Mouse (Mus musculus): ENCODE measurements around the gene Tpst2. TPM values are rescaled to one million over a fixed set of nuclear protein-coding genes. Genes with fewer than 3 reads are reported as not detected.

Gene Tpst2
- polyA plus RNA-seq, 1 experiment from 2014 or later, result 68.7 TPM

DNA sequence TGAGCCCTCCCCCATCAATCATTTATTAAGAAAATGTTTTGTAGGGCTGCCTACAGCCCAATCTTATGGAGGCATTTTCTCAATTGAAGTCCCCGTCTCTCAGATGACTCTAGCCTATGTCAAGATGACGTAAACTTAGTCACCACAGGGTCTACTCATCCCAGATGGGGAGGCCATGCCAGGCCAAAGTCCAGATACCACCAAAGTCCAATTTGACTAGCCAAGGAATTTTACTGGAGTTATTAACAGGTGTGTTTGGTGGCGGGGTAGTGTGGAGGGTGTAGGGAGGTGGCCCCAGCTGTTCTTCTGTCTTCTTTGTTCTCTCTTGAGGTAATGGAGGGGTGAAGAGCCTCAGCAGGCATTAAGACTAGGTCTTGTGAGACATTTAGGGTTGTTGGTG, 83.6 kb downstream of the Tpst2 start:
- no peak for ATAC-seq (ENCODE audit: low FRiP score, low TSS enrichment)
- peaks cover 42% of the 10 kb centered on the region for H3K36me3 ChIP-seq (ENCODE audit: insufficient read depth, low read length)
- no peak overlapping the region for H3K4me2 ChIP-seq (replicated peaks; ENCODE audit: low read depth, low read length)
- H3K4me1 ChIP-seq (ENCODE audit: insufficient read depth, low read length), result no peaks in the 10 kb centered on the region
- no peak overlapping the region for H3K4me3 ChIP-seq (ENCODE audit: low read length)
- H3K27me3 ChIP-seq (ENCODE audit: insufficient read depth, low read length), result no peaks in the 10 kb centered on the region
- H3K9me3 ChIP-seq (ENCODE audit: low read length), result no peaks in the 10 kb centered on the region; the same call in 1 of the 2 replicates
- H3K9ac ChIP-seq (replicated peaks; ENCODE audit: low read length), result no peak overlapping the region
- 86% methylated on average over 3 of the region's 3 CpGs for WGBS
- H3K27ac ChIP-seq (ENCODE audit: low read length), result no peak overlapping the region

DNA sequence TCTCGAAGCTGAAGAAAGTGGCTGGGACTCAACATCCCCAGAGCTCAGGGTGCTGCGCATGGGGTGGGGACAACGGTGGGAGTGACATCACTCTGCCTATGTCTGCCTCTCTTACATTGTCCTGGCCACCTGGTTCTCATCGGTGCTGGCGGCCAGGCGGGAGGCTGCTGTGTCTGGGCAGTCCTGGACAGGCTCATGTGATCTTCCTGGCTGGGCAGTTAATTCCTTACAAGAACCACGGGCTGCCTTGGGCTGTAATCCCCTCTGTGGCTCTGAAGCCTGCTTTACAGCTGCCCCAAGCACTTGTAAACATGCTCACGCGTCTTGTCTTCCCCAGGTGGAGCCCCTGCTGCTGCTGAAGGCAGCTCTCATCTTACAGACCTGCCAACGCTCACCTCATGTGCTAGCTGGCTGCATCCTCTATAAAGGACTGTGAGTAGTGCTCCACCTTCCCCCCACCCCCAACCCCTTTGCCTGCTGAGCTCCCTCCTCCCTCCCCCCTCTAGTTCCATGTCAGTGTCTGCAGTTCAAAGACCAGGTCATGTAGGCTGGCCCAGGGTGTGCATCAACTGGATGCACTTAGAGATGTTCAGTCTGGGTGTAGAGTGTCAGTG, 87.8 kb downstream of the Tpst2 start:
- no peak overlapping the region for H3K27ac ChIP-seq (ENCODE audit: low read length)
- H3K27me3 ChIP-seq (ENCODE audit: insufficient read depth, low read length), result no peaks in the 10 kb centered on the region
- WGBS, result 70% methylated on average over 10 of the region's 10 CpGs
- ATAC-seq (ENCODE audit: low FRiP score, low TSS enrichment), result no peak
- no peak overlapping the region for H3K4me2 ChIP-seq (replicated peaks; ENCODE audit: low read depth, low read length)
- no peaks in the 10 kb centered on the region for H3K4me1 ChIP-seq (ENCODE audit: insufficient read depth, low read length)
- H3K4me3 ChIP-seq (ENCODE audit: low read length), result no peak overlapping the region
- peaks cover 42% of the 10 kb centered on the region for H3K36me3 ChIP-seq (ENCODE audit: insufficient read depth, low read length)
- H3K9ac ChIP-seq (replicated peaks; ENCODE audit: low read length), result no peak overlapping the region
- H3K9me3 ChIP-seq (ENCODE audit: low read length), result no peaks in the 10 kb centered on the region; the same call in 1 of the 2 replicates

Other genes starting within 250 kb of the Tpst2 start
- gene Cryba4, start 24.2 kb upstream of the Tpst2 start, polyA plus RNA-seq (2015; fragmentation: Nextera tagmentation; extraction: Ambion mirVana), result 0.58 and 0.81 TPM in 2 replicates
- gene Crybb1, start 20.9 kb upstream of the Tpst2 start, polyA plus RNA-seq (2015; fragmentation: Nextera tagmentation; extraction: Ambion mirVana), result 2.7 and 4.0 TPM in 2 replicates
- 36.7 and 37.8 TPM in 2 replicates for gene Tfip11, start 49.7 kb downstream of the Tpst2 start, polyA plus RNA-seq (2015; fragmentation: Nextera tagmentation; extraction: Ambion mirVana)
- 44.8 and 47.0 TPM in 2 replicates for gene Srrd, start 66.3 kb downstream of the Tpst2 start, polyA plus RNA-seq (2015; fragmentation: Nextera tagmentation; extraction: Ambion mirVana)
- gene Hps4, start 66.4 kb downstream of the Tpst2 start, polyA plus RNA-seq (2015; fragmentation: Nextera tagmentation; extraction: Ambion mirVana), result 36.8 TPM in 2 replicates
- gene Gm6583, start 79.3 kb downstream of the Tpst2 start, polyA plus RNA-seq (2015; fragmentation: Nextera tagmentation; extraction: Ambion mirVana), result 0.20 and 0.30 TPM in 2 replicates
- gene Asphd2, start 118.2 kb downstream of the Tpst2 start, polyA plus RNA-seq (2015; fragmentation: Nextera tagmentation; extraction: Ambion mirVana), result 3.8 and 4.9 TPM in 2 replicates
- gene Gm6588, start 172.7 kb downstream of the Tpst2 start, polyA plus RNA-seq (2015; fragmentation: Nextera tagmentation; extraction: Ambion mirVana), result not detected in 2 replicates

All from kidney, embryonic 16.5 days (tissue).